Mouse (Mus musculus): ENCODE results near the gene Map4k2. TPM values are rescaled to one million over a fixed set of nuclear protein-coding genes. Genes with fewer than 3 reads are reported as not detected.

The Map4k2 gene
- polyA plus RNA-seq (2015; fragmentation: Nextera tagmentation; extraction: Ambion mirVana): 19.0 and 20.1 TPM in 2 replicates

- Histone ChIP-seq H3K36me3 (ENCODE audit: control insufficient read depth, insufficient read depth, low read length) (peaks cover 43% of the 10 kb centered on the region), H3K4me1 (ENCODE audit: control insufficient read depth, insufficient read depth, low read length) (peaks cover 29% of the 10 kb centered on the region), H3K4me2 (ENCODE audit: low read length) (peak within 1 kb of the TSS; percentile 77), H3K9me3 (replicated peaks; ENCODE audit: control insufficient read depth, low read length, poor library complexity, severe bottlenecking) (no peaks in the 10 kb centered on the region), H3K27me3 (ENCODE audit: control insufficient read depth, insufficient read depth, low read depth, low read length) (no peaks in the 10 kb centered on the region), H3K27ac (ENCODE audit: low read length) (peak within 1 kb of the TSS; percentile 29; the same call in 1 of the 2 replicates), H3K4me3 (ENCODE audit: low read depth, low read length) (peak within 1 kb of the TSS; percentile 51), H3K9ac (ENCODE audit: low read depth, low read length) (peak within 1 kb of the TSS; percentile 74)
- ATAC-seq: peak; percentile 29
- WGBS: 9% methylated on average over 54 of the region's 72 CpGs
These were observed at the start of gene Map4k2 for GRCm38 (mm10) chr19:6340524-6341452. TSS of gene Map4k2 (plus strand) at chr19:6341135.

- ATAC-seq: no peak
- Histone ChIP-seq H3K4me1 (ENCODE audit: control insufficient read depth, insufficient read depth, low read length) (no peaks in the 10 kb centered on the region), H3K9me3 (replicated peaks; ENCODE audit: control insufficient read depth, low read length, poor library complexity, severe bottlenecking) (no peaks in the 10 kb centered on the region), H3K4me3 (ENCODE audit: low read depth, low read length) (no peak overlapping the region), H3K9ac (ENCODE audit: low read depth, low read length) (no peak overlapping the region), H3K27ac (ENCODE audit: low read length) (no peak overlapping the region), H3K36me3 (ENCODE audit: control insufficient read depth, insufficient read depth, low read length) (peaks cover 33% of the 10 kb centered on the region), H3K4me2 (ENCODE audit: low read length) (no peak overlapping the region), H3K27me3 (ENCODE audit: control insufficient read depth, insufficient read depth, low read depth, low read length) (no peaks in the 10 kb centered on the region)
- WGBS: 95% methylated on average over 5 of the region's 5 CpGs
These were observed 48.7 kb upstream of the Map4k2 start for GRCm38 (mm10) chr19:6292262-6292661.

- Histone ChIP-seq H3K9me3 (replicated peaks; ENCODE audit: control insufficient read depth, low read length, poor library complexity, severe bottlenecking) (no peaks in the 10 kb centered on the region), H3K4me1 (ENCODE audit: control insufficient read depth, insufficient read depth, low read length) (no peaks in the 10 kb centered on the region), H3K4me3 (ENCODE audit: low read depth, low read length) (no peak overlapping the region), H3K9ac (ENCODE audit: low read depth, low read length) (no peak overlapping the region), H3K36me3 (ENCODE audit: control insufficient read depth, insufficient read depth, low read length) (peaks cover 44% of the 10 kb centered on the region), H3K27ac (ENCODE audit: low read length) (no peak overlapping the region), H3K27me3 (ENCODE audit: control insufficient read depth, insufficient read depth, low read depth, low read length) (no peaks in the 10 kb centered on the region), H3K4me2 (ENCODE audit: low read length) (no peak overlapping the region)
- WGBS: 93% methylated on average over 17 of the region's 17 CpGs
- no peak for ATAC-seq
These were observed 46.6 kb upstream of the Map4k2 start for GRCm38 (mm10) chr19:6294301-6294700.

- no peaks in the 10 kb centered on the region for H3K27me3 ChIP-seq (ENCODE audit: control insufficient read depth, insufficient read depth, low read depth, low read length)
- H3K27ac ChIP-seq (ENCODE audit: low read length): no peak overlapping the region
- no peak overlapping the region for H3K4me2 ChIP-seq (ENCODE audit: low read length)
- H3K4me1 ChIP-seq (ENCODE audit: control insufficient read depth, insufficient read depth, low read length): no peaks in the 10 kb centered on the region
- no peak overlapping the region for H3K9ac ChIP-seq (ENCODE audit: low read depth, low read length)
- H3K9me3 ChIP-seq (replicated peaks; ENCODE audit: control insufficient read depth, low read length, poor library complexity, severe bottlenecking): no peaks in the 10 kb centered on the region
- H3K36me3 ChIP-seq (ENCODE audit: control insufficient read depth, insufficient read depth, low read length): peaks cover 39% of the 10 kb centered on the region
- WGBS: 94% methylated on average over 5 of the region's 5 CpGs
- H3K4me3 ChIP-seq (ENCODE audit: low read depth, low read length): no peak overlapping the region
- ATAC-seq: no peak
These were observed 44.3 kb upstream of the Map4k2 start for GRCm38 (mm10) chr19:6296551-6297210.

- Histone ChIP-seq H3K4me3 (ENCODE audit: low read depth, low read length) (no peak overlapping the region), H3K4me2 (ENCODE audit: low read length) (no peak overlapping the region), H3K9ac (ENCODE audit: low read depth, low read length) (no peak overlapping the region), H3K9me3 (replicated peaks; ENCODE audit: control insufficient read depth, low read length, poor library complexity, severe bottlenecking) (no peaks in the 10 kb centered on the region), H3K27ac (ENCODE audit: low read length) (no peak overlapping the region), H3K36me3 (ENCODE audit: control insufficient read depth, insufficient read depth, low read length) (peaks cover 37% of the 10 kb centered on the region), H3K4me1 (ENCODE audit: control insufficient read depth, insufficient read depth, low read length) (no peaks in the 10 kb centered on the region), H3K27me3 (ENCODE audit: control insufficient read depth, insufficient read depth, low read depth, low read length) (no peaks in the 10 kb centered on the region)
- 95% methylated on average over 9 of the region's 9 CpGs for WGBS
- ATAC-seq: no peak
These were observed 43.3 kb upstream of the Map4k2 start for GRCm38 (mm10) chr19:6297641-6298040.

- Histone ChIP-seq H3K27ac (ENCODE audit: low read length) (no peak overlapping the region), H3K9ac (ENCODE audit: low read depth, low read length) (no peak overlapping the region), H3K4me2 (ENCODE audit: low read length) (no peak overlapping the region), H3K9me3 (replicated peaks; ENCODE audit: control insufficient read depth, low read length, poor library complexity, severe bottlenecking) (no peaks in the 10 kb centered on the region), H3K27me3 (ENCODE audit: control insufficient read depth, insufficient read depth, low read depth, low read length) (no peaks in the 10 kb centered on the region), H3K4me3 (ENCODE audit: low read depth, low read length) (no peak overlapping the region), H3K36me3 (ENCODE audit: control insufficient read depth, insufficient read depth, low read length) (peaks cover 34% of the 10 kb centered on the region), H3K4me1 (ENCODE audit: control insufficient read depth, insufficient read depth, low read length) (no peaks in the 10 kb centered on the region)
- WGBS: 84% methylated on average over 4 of the region's 4 CpGs
- no peak for ATAC-seq
These were observed 41.9 kb upstream of the Map4k2 start for GRCm38 (mm10) chr19:6299003-6299402.

- no peak overlapping the region for H3K4me3 ChIP-seq (ENCODE audit: low read depth, low read length)
- H3K4me2 ChIP-seq (ENCODE audit: low read length): no peak overlapping the region
- no peak for ATAC-seq
- H3K27me3 ChIP-seq (ENCODE audit: control insufficient read depth, insufficient read depth, low read depth, low read length): no peaks in the 10 kb centered on the region
- H3K9ac ChIP-seq (ENCODE audit: low read depth, low read length): no peak overlapping the region
- H3K9me3 ChIP-seq (replicated peaks; ENCODE audit: control insufficient read depth, low read length, poor library complexity, severe bottlenecking): no peaks in the 10 kb centered on the region
- WGBS: 88% methylated on average over 7 of the region's 7 CpGs
- H3K27ac ChIP-seq (ENCODE audit: low read length): no peak overlapping the region
- peaks cover 34% of the 10 kb centered on the region for H3K36me3 ChIP-seq (ENCODE audit: control insufficient read depth, insufficient read depth, low read length)
- H3K4me1 ChIP-seq (ENCODE audit: control insufficient read depth, insufficient read depth, low read length): no peaks in the 10 kb centered on the region
These were observed 41.3 kb upstream of the Map4k2 start for GRCm38 (mm10) chr19:6299450-6300267.

- Histone ChIP-seq H3K4me2 (ENCODE audit: low read length) (no peak overlapping the region), H3K4me1 (ENCODE audit: control insufficient read depth, insufficient read depth, low read length) (no peaks in the 10 kb centered on the region), H3K4me3 (ENCODE audit: low read depth, low read length) (no peak overlapping the region), H3K9me3 (replicated peaks; ENCODE audit: control insufficient read depth, low read length, poor library complexity, severe bottlenecking) (no peaks in the 10 kb centered on the region), H3K9ac (ENCODE audit: low read depth, low read length) (no peak overlapping the region), H3K27ac (ENCODE audit: low read length) (no peak overlapping the region; the same call in 1 of the 2 replicates), H3K36me3 (ENCODE audit: control insufficient read depth, insufficient read depth, low read length) (peaks cover 28% of the 10 kb centered on the region), H3K27me3 (ENCODE audit: control insufficient read depth, insufficient read depth, low read depth, low read length) (no peaks in the 10 kb centered on the region)
- no peak for ATAC-seq
- WGBS: 67% methylated on average over 7 of the region's 7 CpGs
These were observed 40.5 kb upstream of the Map4k2 start for GRCm38 (mm10) chr19:6300402-6300841.
